Mouse (Mus musculus) myocyte (in vitro differentiated cells): ENCODE data around the gene Syk.

Experiments
- E2F4 ChIP-seq: IDR thresholded peaks from one replicate; pipeline ENCODE4 v1.6.1; 2011; ENCODE audit warnings: mild to moderate bottlenecking, control low read depth, moderate library complexity; ENCODE audit not compliant: insufficient read depth
- MAX ChIP-seq: IDR thresholded peaks from one replicate; pipeline ENCODE4 v1.6.1; 2011; ENCODE audit warnings: low read depth, mild to moderate bottlenecking, control low read depth
- MYOD1 ChIP-seq, 3 experiments: IDR thresholded peaks; one replicate each; pipeline ENCODE4 v1.6.1; 2011; ENCODE audit warnings: control low read depth in 2 of 3, low read depth in 2 of 3, mild to moderate bottlenecking in 2 of 3, moderate library complexity in 1 of 3; ENCODE audit not compliant: insufficient read length in 2 of 3, control insufficient read depth in 1 of 3
- POLR2A ChIP-seq: IDR thresholded peaks from one replicate; pipeline ENCODE4 v1.6.1; 2011; ENCODE audit warnings: low read depth, mild to moderate bottlenecking, control low read depth, moderate library complexity; ENCODE audit not compliant: insufficient read length
- POLR2AphosphoS2 ChIP-seq: IDR thresholded peaks from one replicate; pipeline ENCODE4 v1.6.1; 2011; ENCODE audit warnings: low read depth, control low read depth; ENCODE audit not compliant: insufficient read length
- TCF12 ChIP-seq: IDR thresholded peaks from one replicate; pipeline ENCODE4 v1.6.1; 2011; ENCODE audit warnings: mild to moderate bottlenecking, control low read depth; ENCODE audit not compliant: poor library complexity, insufficient read depth, severe bottlenecking
- TCF3 ChIP-seq: IDR thresholded peaks from one replicate; pipeline ENCODE4 v1.6.1; 2011; ENCODE audit warnings: low read depth, control low read depth; ENCODE audit not compliant: insufficient read length
- USF1 ChIP-seq: IDR thresholded peaks from one replicate; pipeline ENCODE4 v1.6.1; 2011; ENCODE audit warnings: low read depth, mild to moderate bottlenecking, control low read depth, moderate library complexity

DNA sequence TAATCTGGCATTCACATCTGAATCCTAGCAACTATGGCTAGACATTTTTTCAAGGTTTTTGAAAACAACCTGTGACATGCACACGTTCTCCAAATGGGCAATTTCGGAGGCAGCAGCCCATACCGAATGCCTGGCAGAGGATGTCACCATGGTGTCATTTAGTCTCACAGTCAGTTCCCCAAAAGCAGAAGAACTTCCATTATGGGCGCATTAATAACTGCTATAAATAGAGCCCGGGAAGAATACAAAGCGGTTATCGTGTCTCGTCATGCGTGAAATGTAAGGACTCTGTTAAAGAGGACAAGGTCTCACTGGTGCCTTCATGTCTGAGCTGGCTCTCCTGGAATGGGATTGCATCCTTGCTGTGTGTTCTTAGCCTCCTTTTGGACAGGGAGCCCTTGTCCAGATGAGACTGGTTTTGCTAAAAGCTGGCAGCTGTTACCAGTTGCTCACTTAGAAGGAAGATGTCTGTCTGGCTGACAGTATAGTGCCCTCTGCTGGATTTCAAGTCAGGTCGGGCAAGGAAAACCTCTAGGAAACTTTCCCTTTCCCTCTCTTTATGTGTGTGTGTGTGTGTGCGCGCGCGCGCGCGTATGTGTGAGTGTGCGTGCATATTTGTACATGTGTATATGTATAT, 17.8 kb upstream of the Syk start:
- no peak for TF ChIP-seq POLR2AphosphoS2
- no peak for TF ChIP-seq POLR2A
- TF ChIP-seq TCF12 = no peak
- TF ChIP-seq MAX = no peak
- TF ChIP-seq USF1 = no peak
- TF ChIP-seq E2F4 = no peak
- peak in 1 of 3 experiments; percentile 22 for TF ChIP-seq MYOD1 (IDR thresholded peaks at IDR 0.05; ENCODE audit: control insufficient read depth in 1 of 3, insufficient read length in 2 of 3, low read depth in 2 of 3)
- TF ChIP-seq TCF3 = no peak
